Mouse (Mus musculus): ENCODE results near the gene Adcy1. TPM values are rescaled to one million over a fixed set of nuclear protein-coding genes. Genes with fewer than 3 reads are reported as not detected.

Adcy1 gene
- polyA plus RNA-seq, 1 experiment, result 3.7 TPM

DNA sequence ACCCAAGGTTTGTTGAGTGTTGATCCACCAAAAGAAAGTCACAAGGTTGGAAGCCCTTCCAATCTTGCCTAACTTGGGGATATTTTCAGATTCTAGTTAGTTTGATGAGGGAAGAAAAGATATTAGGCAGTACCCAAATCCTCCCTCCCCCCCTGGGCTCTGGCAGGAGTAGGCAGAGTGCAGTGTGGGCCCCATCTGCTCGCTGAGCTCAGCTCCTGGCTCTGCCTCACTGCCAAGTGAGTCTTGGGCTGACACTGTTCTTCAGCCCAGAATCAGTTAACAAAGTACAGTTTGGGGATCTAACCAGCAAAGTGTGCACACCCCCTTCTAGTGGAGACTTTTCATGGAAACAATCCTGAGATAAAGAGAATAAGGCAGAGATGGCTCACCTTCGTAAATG lies 162.9 kb downstream of the Adcy1 start:
- TF ChIP-seq CTCF (conservative IDR thresholded peaks at IDR 0.05; ENCODE audit: insufficient read depth, insufficient read length, low read depth, low read length) (no peak), POLR2A (IDR thresholded peaks at IDR 0.05; ENCODE audit: low read depth, low read length) (no peak)
- no peak overlapping the region for H3K27ac ChIP-seq (ENCODE audit: insufficient read depth, low read depth, low read length)
- no peaks in the 10 kb centered on the region for H3K27me3 ChIP-seq (replicated peaks; ENCODE audit: control insufficient read depth, insufficient read depth, low read length)
- no peaks in the 10 kb centered on the region for H3K36me3 ChIP-seq (ENCODE audit: control insufficient read depth, insufficient read depth, low read length)
- H3K4me1 ChIP-seq (ENCODE audit: control insufficient read depth, insufficient read depth, low read length), result no peaks in the 10 kb centered on the region; the same call in 1 of the 2 replicates
- 93% methylated on average over 2 of the region's 2 CpGs for WGBS
- no peak for DNase-seq
- no peak overlapping the region for H3K4me3 ChIP-seq (ENCODE audit: insufficient read depth, low read depth, low read length)

DNA sequence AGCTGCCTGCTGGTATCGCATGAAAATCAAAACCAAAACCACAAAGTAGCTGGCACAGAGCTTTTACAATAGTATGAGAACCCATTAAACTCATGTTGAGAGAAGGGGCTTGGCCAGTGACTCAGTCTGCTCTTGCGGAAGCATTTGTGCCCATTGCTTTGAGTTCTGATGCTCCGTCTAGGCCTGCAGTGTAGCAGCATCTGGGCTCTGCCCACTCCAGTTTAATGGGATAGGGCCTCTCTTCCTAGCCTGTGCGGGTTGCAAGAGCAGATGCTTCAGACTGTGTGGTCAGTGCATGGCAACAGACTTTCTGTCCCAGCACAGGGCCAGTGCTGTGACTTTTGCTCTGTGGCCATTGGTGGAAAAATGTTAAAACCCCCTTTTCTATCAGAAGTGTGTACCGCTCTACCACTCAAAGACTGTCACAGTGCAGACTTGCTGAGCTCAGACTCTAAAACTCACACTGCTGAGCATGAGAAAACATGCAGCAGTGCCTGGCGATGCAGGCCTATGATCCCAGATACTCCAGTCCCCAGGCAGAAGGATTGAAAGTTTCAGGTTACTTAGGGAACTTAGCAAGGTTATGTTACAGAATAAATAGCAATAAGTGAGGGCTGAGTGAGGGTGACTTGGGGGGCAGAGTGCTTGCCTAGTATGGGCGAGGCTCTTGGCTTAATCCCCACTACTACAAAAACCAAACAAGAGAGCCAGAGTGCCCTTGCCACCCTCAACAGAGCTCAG lies 163.7 kb downstream of the Adcy1 start:
- Histone ChIP-seq H3K27me3 (replicated peaks; ENCODE audit: control insufficient read depth, insufficient read depth, low read length) (no peaks in the 10 kb centered on the region), H3K4me3 (ENCODE audit: insufficient read depth, low read depth, low read length) (no peak overlapping the region), H3K36me3 (ENCODE audit: control insufficient read depth, insufficient read depth, low read length) (no peaks in the 10 kb centered on the region), H3K4me1 (ENCODE audit: control insufficient read depth, insufficient read depth, low read length) (no peaks in the 10 kb centered on the region; the same call in 1 of the 2 replicates), H3K27ac (ENCODE audit: insufficient read depth, low read depth, low read length) (no peak overlapping the region)
- TF ChIP-seq POLR2A (IDR thresholded peaks at IDR 0.05; ENCODE audit: low read depth, low read length), result no peak
- TF ChIP-seq CTCF (conservative IDR thresholded peaks at IDR 0.05; ENCODE audit: insufficient read depth, insufficient read length, low read depth, low read length), result no peak
- 85% methylated on average over 7 of the region's 7 CpGs for WGBS
- DNase-seq, result no peak

DNA sequence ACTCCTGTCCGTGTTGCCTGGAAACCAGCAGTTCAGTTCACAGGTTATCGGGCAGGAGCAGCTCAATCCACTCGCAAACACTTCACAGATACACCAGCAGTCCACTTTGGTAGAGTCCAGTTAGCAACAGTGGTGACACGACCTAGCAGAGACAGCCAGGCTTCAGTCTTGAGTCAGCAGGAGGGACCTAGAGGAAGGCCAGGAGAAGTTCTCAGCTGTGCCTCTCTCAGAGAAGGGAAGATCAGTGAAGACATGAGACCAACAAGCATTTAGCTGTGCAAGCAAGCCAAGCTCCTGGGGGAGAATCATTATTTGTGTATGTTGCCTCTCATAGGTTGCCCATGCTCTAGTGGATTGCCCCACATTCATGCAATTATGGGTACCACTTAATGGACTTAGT lies 164.8 kb downstream of the Adcy1 start:
- Histone ChIP-seq H3K4me3 (ENCODE audit: insufficient read depth, low read depth, low read length) (no peak overlapping the region), H3K36me3 (ENCODE audit: control insufficient read depth, insufficient read depth, low read length) (no peaks in the 10 kb centered on the region), H3K27ac (ENCODE audit: insufficient read depth, low read depth, low read length) (no peak overlapping the region), H3K4me1 (ENCODE audit: control insufficient read depth, insufficient read depth, low read length) (no peaks in the 10 kb centered on the region; the same call in 1 of the 2 replicates), H3K27me3 (replicated peaks; ENCODE audit: control insufficient read depth, insufficient read depth, low read length) (no peaks in the 10 kb centered on the region)
- TF ChIP-seq POLR2A (IDR thresholded peaks at IDR 0.05; ENCODE audit: low read depth, low read length), result no peak
- no peak for TF ChIP-seq CTCF (conservative IDR thresholded peaks at IDR 0.05; ENCODE audit: insufficient read depth, insufficient read length, low read depth, low read length)
- 85% methylated on average over 4 of the region's 4 CpGs for WGBS
- no peak for DNase-seq

Other genes with a start within 250 kb of the Adcy1 start
- not detected in 2 replicates for gene Gm11983, start 225.8 kb upstream of the Adcy1 start, polyA plus RNA-seq (2012; rRNA removed)
- gene Gm11985, start 125.1 kb downstream of the Adcy1 start, polyA plus RNA-seq (2012; rRNA removed), result not detected in 2 replicates
- 28.0 and 37.5 TPM in 2 replicates for gene Igfbp1, start 134.3 kb downstream of the Adcy1 start, polyA plus RNA-seq (2012; rRNA removed)
- 300 and 359 TPM in 2 replicates for gene Igfbp3, start 150.4 kb downstream of the Adcy1 start, polyA plus RNA-seq (2012; rRNA removed)